Mouse (Mus musculus) liver, postnatal 0 days (tissue): Measurements from ENCODE around the gene Arhgef3. TPM values are rescaled to one million over a fixed set of nuclear protein-coding genes. Genes with fewer than 3 reads are reported as not detected.
A peak's percentile ranks its signal among the peaks of the same experiment; 100 is the strongest.

Source experiments
- ATAC-seq: fragments of 200-750 bp; cut with Nextera tagmentation; 2 replicates; pipeline ENCODE4 v1.8.0; 2017; ENCODE audit warnings: mild to moderate bottlenecking, moderate library complexity
- DNase-seq: peaks from one replicate; pipeline ENCODE4 v3.0.0-alpha.2; 2016
- H3K27ac ChIP-seq: fragments of 300-500 bp; sonication (generic); 2 replicates; pipeline ENCODE4 v1.5.1; 2014; ENCODE audit warnings: antibody characterized with exemption, moderate library complexity, mild to moderate bottlenecking, low read depth
- H3K27me3 ChIP-seq: fragments of 300-500 bp; sonication (generic); 2 replicates; pipeline ENCODE4 v1.6.1; 2014; ENCODE audit warnings: low read length, control low read depth, mixed read lengths; ENCODE audit not compliant: insufficient read depth
- H3K36me3 ChIP-seq: fragments of 300-500 bp; sonication (generic); replicated peaks from 2 replicates; pipeline ENCODE4 v1.6.1; 2014; ENCODE audit warnings: mild to moderate bottlenecking, control low read depth, low read length, moderate library complexity, mixed read lengths; ENCODE audit not compliant: insufficient read depth
- H3K4me1 ChIP-seq: fragments of 300-500 bp; sonication (generic); 2 replicates; pipeline ENCODE4 v1.6.1; 2014; ENCODE audit warnings: antibody characterized with exemption, mild to moderate bottlenecking, control low read depth; ENCODE audit not compliant: insufficient read depth
- H3K4me2 ChIP-seq: fragments of 300-500 bp; sonication (generic); 2 replicates; pipeline ENCODE4 v1.6.1; 2014; ENCODE audit warnings: low read depth, mild to moderate bottlenecking, low read length, moderate library complexity, mixed read lengths
- H3K4me3 ChIP-seq: fragments of 300-500 bp; sonication (generic); 2 replicates; pipeline ENCODE4 v1.5.1; 2014; ENCODE audit warnings: low read depth, low read length
- H3K9ac ChIP-seq: fragments of 300-500 bp; sonication (generic); replicated peaks from 2 replicates; pipeline ENCODE4 v1.6.1; 2014; ENCODE audit warnings: mild to moderate bottlenecking, moderate library complexity
- H3K9me3 ChIP-seq: fragments of 300-500 bp; sonication (generic); 2 replicates; pipeline ENCODE4 v1.6.1; 2016; ENCODE audit warnings: mild to moderate bottlenecking, control low read depth, low read length, mixed read lengths
- CTCF ChIP-seq: sonication (generic); IDR thresholded peaks from 2 replicates; pipeline ENCODE4 v1.5.1; 2016; ENCODE audit warnings: antibody characterized with exemption, low read depth
- EP300 ChIP-seq: IDR thresholded peaks from 2 replicates; pipeline ENCODE4 v1.6.1; 2016; ENCODE audit warnings: antibody characterized with exemption, low read depth, mild to moderate bottlenecking
- WGBS: fragments of 180-500 bp; shearing (Covaris S2); extraction: QIAGEN DNeasy Blood & Tissue Kit; methylation state at CpG from one replicate; pipeline ENCODE4 v1.1.7; 2014; ENCODE audit not compliant: insufficient replicate concordance; 5-methylcytosine and 5-hydroxymethylcytosine counted together
- polyA plus RNA-seq: library from polyadenylated mRNA; unstranded; fragments of >200 nt; fragmentation: Nextera tagmentation; extraction: Ambion mirVana; gene quantifications from 2 replicates; pipeline ENCODE4 v1.2.1, GENCODE M21; 2015

Gene Arhgef3
- polyA plus RNA-seq, 1 experiment from 2014 or later: 11.4 TPM

GRCm38 (mm10) chr14:27368619-27369018, 253.9 kb downstream of the Arhgef3 start:
- DNase-seq (no peak), ATAC-seq (no peak)
- Histone ChIP-seq H3K4me2 (no peak overlapping the region), H3K4me3 (no peak overlapping the region), H3K36me3 (peaks cover 10% of the 10 kb centered on the region), H3K9me3 (no peaks in the 10 kb centered on the region), H3K27ac (no peak overlapping the region), H3K9ac (no peak overlapping the region), H3K4me1 (peaks cover 7% of the 10 kb centered on the region), H3K27me3 (no peaks in the 10 kb centered on the region)
- 25% methylated on average over 4 of the region's 4 CpGs for WGBS
- no peak for TF ChIP-seq CTCF

- H3K27ac ChIP-seq: no peak overlapping the region
- H3K4me2 ChIP-seq: no peak overlapping the region
- 67% methylated on average over 4 of the region's 4 CpGs for WGBS
- no peak overlapping the region for H3K9ac ChIP-seq
- TF ChIP-seq EP300 (no peak), CTCF (no peak)
- ATAC-seq: no peak
- peaks cover 7% of the 10 kb centered on the region for H3K4me1 ChIP-seq
- H3K4me3 ChIP-seq: no peak overlapping the region
- no peaks in the 10 kb centered on the region for H3K9me3 ChIP-seq
- H3K36me3 ChIP-seq: peaks cover 9% of the 10 kb centered on the region; the same call in 1 of the 2 replicates
- no peak for DNase-seq
- H3K27me3 ChIP-seq: no peaks in the 10 kb centered on the region
Observed at GRCm38 (mm10) chr14:27369503-27369902, 254.8 kb downstream of the Arhgef3 start.

- Histone ChIP-seq H3K9ac (no peak overlapping the region), H3K27me3 (no peaks in the 10 kb centered on the region), H3K4me3 (no peak overlapping the region), H3K9me3 (no peaks in the 10 kb centered on the region), H3K4me2 (no peak overlapping the region), H3K36me3 (no peaks in the 10 kb centered on the region), H3K27ac (no peak overlapping the region), H3K4me1 (peaks cover 11% of the 10 kb centered on the region)
- DNase-seq (no peak), ATAC-seq (no peak)
- 82% methylated on average over 8 of the region's 8 CpGs for WGBS
- TF ChIP-seq EP300: no peak
- TF ChIP-seq CTCF: no peak
Observed at GRCm38 (mm10) chr14:27371669-27372076, 257.0 kb downstream of the Arhgef3 start.

GRCm38 (mm10) chr14:27373498-27373897, 258.8 kb downstream of the Arhgef3 start:
- no peaks in the 10 kb centered on the region for H3K9me3 ChIP-seq
- WGBS: 83% methylated on average over 5 of the region's 5 CpGs
- peaks cover 7% of the 10 kb centered on the region for H3K4me1 ChIP-seq
- no peak overlapping the region for H3K9ac ChIP-seq
- H3K4me2 ChIP-seq: no peak overlapping the region
- H3K36me3 ChIP-seq: no peaks in the 10 kb centered on the region
- ATAC-seq: no peak
- H3K4me3 ChIP-seq: no peak overlapping the region
- H3K27ac ChIP-seq: no peak overlapping the region
- H3K27me3 ChIP-seq: no peaks in the 10 kb centered on the region
- DNase-seq: no peak
- TF ChIP-seq CTCF (no peak), EP300 (no peak)

GRCm38 (mm10) chr14:27376115-27376648, 261.5 kb downstream of the Arhgef3 start:
- Histone ChIP-seq H3K27me3 (no peaks in the 10 kb centered on the region), H3K36me3 (peaks cover 5% of the 10 kb centered on the region; the same call in 1 of the 2 replicates), H3K4me2 (no peak overlapping the region; the same call in 1 of the 2 replicates), H3K4me1 (peaks cover 11% of the 10 kb centered on the region), H3K4me3 (no peak overlapping the region), H3K27ac (peak overlapping the region; percentile 59), H3K9ac (no peak overlapping the region), H3K9me3 (no peaks in the 10 kb centered on the region)
- ATAC-seq (peak; percentile 89), DNase-seq (no peak)
- TF ChIP-seq EP300 (no peak), CTCF (no peak)
- WGBS: 36% methylated on average over 5 of the region's 5 CpGs

- WGBS: 83% methylated on average over 7 of the region's 7 CpGs
- ATAC-seq (no peak), DNase-seq (no peak)
- H3K4me2 ChIP-seq: peak overlapping the region; percentile 24; the same call in 1 of the 2 replicates
- H3K9me3 ChIP-seq: no peaks in the 10 kb centered on the region
- no peaks in the 10 kb centered on the region for H3K27me3 ChIP-seq
- H3K4me1 ChIP-seq: peaks cover 18% of the 10 kb centered on the region
- H3K36me3 ChIP-seq: peaks cover 16% of the 10 kb centered on the region
- H3K4me3 ChIP-seq: no peak overlapping the region
- no peak for TF ChIP-seq EP300
- no peak for TF ChIP-seq CTCF
- peak overlapping the region; percentile 13; the same call in 1 of the 2 replicates for H3K27ac ChIP-seq
- no peak overlapping the region for H3K9ac ChIP-seq
Observed at GRCm38 (mm10) chr14:27378669-27379068, 264.0 kb downstream of the Arhgef3 start.

- ATAC-seq (no peak), DNase-seq (no peak)
- no peaks in the 10 kb centered on the region for H3K27me3 ChIP-seq
- peak overlapping the region; percentile 22 for H3K4me3 ChIP-seq
- H3K9me3 ChIP-seq: no peaks in the 10 kb centered on the region
- peaks cover 18% of the 10 kb centered on the region for H3K4me1 ChIP-seq
- no peak for TF ChIP-seq EP300
- TF ChIP-seq CTCF: no peak
- peak overlapping the region; percentile 24 for H3K4me2 ChIP-seq
- peak overlapping the region; percentile 13; the same call in 1 of the 2 replicates for H3K27ac ChIP-seq
- WGBS: 40% methylated on average over 12 of the region's 12 CpGs
- no peak overlapping the region for H3K9ac ChIP-seq
- peaks cover 23% of the 10 kb centered on the region for H3K36me3 ChIP-seq
Observed at GRCm38 (mm10) chr14:27379404-27379803, 264.7 kb downstream of the Arhgef3 start.
